Mouse (Mus musculus) erythroblast, embryonic 14.5 days (primary cell): Measurements from ENCODE around the gene Synpr.

Experiments
- GATA1 ChIP-seq: IDR thresholded peaks from 2 replicates; pipeline ENCODE4 v1.6.1; 2012; ENCODE audit warnings: low read length, inconsistent platforms, mixed read lengths
- TAL1 ChIP-seq: IDR thresholded peaks from 3 replicates; pipeline ENCODE4 v1.6.1; 2012; ENCODE audit warnings: low read length, inconsistent platforms, mixed read lengths

DNA sequence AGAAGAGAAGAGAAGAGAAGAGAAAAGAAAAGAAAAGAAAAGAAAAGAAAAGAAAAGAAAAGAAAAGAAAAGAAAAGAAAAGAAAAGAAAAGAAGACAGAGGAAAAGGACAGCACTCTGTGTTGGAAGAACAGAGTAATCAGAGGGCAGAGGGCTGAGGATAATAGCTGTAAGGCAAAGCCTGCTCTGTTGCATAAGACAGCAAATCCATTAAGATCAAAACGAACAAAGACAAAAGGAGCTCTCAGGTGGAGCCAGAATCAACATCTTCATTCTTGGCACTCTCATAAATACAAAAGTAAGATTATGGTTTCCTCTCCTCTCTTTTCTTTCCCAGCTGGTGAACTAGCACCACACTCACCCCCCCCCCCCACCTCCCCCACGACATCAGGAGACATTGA lies 160.3 kb downstream of the Synpr start:
- TF ChIP-seq TAL1 (no peak), GATA1 (no peak)
